Mouse (Mus musculus) CD4-positive naive resting alpha-beta T cell, adult 76 days (primary cell): ENCODE data around the gene Hoxb6. TPM values are rescaled to one million over a fixed set of nuclear protein-coding genes. Genes with fewer than 3 reads are reported as not detected.

Experiments used
- total RNA-seq: library from RNA; stranded (reverse); gene quantifications from one replicate; pipeline ENCODE4 v1.2.4, GENCODE M21; 2023

Hoxb6 gene
- total RNA-seq, result not detected

GRCm38 (mm10) chr11:96291681-96292564 is at the start of gene Hoxb6:
Gene Hoxb6, plus strand, starts transcription at chr11:96292476.

GRCm38 (mm10) chr11:96270996-96271540 is 21.2 kb upstream of the Hoxb6 start, which contains the start of gene Hoxb9:
Gene Hoxb9, plus strand, starts transcription at chr11:96271457.

DNA sequence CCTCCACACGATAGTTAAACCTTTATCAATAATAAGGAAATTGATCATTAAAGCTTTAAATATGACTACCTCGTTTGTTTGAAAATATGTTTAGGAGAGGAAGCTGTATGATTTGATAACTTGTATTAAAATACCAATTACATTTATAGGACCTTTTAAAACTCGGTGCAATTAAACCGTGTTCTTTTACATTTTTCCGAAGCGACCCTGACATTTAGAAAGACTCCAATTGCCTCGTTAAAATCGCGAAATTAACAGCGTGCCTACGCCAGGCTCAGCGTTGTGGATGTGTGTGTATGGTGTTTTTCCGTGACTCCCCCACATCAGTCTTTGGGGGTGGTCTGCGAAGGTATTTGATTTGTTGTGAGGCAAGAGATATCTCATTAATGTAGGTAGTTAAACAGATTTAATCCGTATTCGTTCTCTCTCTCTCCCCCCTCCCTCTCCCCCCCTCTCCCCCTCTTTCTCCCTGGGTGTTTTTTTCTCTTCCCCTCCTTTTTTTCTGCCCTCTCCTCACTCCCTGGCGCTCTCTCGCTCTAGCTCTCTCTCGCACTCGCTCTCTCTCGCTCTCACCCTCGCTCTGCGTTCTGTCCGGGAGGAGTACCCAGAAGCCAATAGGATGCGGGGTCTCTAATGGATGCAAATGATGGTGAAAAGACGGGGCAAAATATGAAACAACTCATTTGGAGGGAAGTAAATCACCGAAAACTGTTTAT is 10.3 kb upstream of the Hoxb6 start, which contains the start of gene Hoxb8:
Gene Hoxb8, plus strand, starts transcription at position 51 of the 716 bp plus-strand sequence.

GRCm38 (mm10) chr11:96285771-96286738 is 6.2 kb upstream of the Hoxb6 start, which contains the start of gene Hoxb7:
Gene Hoxb7, plus strand, starts transcription at chr11:96286623.

DNA sequence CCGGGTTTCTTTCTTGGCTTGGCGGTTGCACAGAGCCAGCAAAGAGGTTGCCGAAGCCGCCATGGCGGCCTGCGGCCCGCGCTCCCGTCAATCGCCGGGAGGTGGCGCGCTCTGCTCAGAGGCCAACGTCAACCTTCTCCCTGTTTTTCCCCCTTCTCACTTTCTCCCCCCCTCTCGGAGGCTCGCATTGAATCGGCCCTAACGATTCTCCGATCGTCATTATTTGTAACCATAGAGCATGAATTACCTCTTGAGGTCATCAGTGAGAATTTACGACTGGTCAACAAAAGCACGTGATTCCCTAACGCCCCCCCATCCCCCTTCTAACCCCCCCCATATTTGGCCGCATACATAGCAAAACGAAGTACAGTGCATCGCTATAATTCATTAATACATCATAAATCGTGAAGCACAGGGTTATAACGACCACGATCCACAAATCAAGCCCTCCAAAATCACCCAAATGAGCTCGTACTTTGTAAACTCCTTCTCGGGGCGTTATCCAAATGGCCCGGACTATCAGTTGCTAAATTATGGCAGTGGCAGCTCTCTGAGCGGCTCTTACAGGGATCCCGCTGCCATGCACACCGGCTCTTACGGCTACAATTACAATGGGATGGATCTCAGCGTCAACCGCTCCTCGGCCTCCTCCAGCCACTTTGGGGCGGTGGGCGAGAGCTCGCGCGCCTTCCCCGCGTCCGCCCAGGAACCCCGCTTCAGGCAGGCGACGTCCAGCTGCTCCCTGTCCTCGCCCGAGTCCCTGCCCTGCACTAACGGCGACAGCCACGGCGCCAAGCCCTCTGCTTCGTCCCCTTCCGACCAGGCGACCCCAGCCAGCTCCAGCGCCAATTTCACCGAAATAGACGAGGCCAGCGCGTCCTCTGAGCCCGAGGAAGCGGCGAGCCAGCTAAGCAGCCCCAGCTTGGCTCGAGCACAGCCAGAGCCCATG is 11.1 kb downstream of the Hoxb6 start, which contains the start of gene Hoxb5:
Gene Hoxb5, plus strand, starts transcription at position 186 of the 949 bp plus-strand sequence.

DNA sequence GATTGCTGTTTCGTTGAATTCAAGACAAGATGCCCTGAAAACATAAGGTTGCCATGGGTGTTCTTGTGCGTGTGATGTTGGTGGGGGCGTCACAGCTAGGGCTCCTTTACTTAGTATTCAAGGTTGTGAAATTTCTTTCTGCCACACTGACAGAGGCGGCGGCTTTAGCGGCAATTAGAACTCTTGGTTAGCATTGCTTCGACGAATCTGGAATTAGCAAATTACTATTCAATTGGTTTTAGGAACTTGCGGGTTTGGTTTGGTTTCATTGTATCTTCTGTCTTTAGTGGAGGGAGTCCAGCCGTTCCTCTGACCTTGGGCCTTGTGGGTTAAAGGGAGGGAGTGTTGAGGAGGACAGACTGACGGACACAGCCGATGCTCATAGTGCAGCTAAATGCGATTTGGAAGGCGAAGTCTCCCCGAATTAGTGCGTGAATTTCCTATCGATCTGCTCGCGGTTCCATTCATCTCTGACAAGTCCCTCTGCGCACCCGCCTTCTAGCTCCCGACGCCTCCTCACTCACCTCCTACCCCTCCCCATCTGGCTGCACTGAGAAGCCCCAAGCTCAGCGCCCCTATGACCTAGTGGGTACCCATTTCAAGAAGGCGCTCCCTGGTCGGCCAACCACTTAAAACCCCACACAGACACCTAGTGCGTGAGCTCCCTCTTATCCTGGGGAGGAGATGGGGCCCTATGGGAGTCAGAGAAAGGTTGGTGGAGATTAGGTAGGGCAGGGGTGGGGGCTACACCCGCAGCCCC is 25.5 kb downstream of the Hoxb6 start, which contains the start of gene Hoxb4:
Gene Hoxb4, plus strand, starts transcription at position 660 of the 760 bp plus-strand sequence.

DNA sequence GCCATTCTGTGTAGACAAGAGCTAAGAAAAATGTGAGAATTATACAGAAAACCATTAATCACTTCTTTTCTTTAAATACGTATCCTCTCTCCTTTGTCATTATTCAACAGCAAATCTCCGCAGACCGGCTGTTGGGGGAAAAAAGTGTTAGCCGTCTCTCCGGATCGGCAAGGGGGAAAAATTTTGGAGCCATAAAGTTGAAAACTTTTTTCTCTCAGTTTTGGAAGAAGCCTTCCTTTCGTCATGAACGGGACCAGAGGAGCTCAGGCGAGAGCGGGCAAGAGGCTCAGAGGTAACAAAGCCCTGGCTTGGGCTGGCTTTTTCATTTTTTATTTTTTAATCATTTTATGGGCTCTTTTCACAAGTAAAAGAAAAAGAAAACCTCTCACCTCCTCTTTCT is 30.9 kb downstream of the Hoxb6 start, which contains the start of gene Hoxb3:
Gene Hoxb3, plus strand, starts transcription at position 173 of the 400 bp plus-strand sequence.

GRCm38 (mm10) chr11:96350341-96350624 is 58.0 kb downstream of the Hoxb6 start, which contains the start of gene Hoxb2:
Gene Hoxb2, plus strand, starts transcription at chr11:96350525.

Other genes with a start within 250 kb of the Hoxb6 start
- gene Ube2z, start 227.1 kb upstream of the Hoxb6 start, total RNA-seq, result 41.9 TPM
- 102 TPM for gene Atp5g1, start 216.8 kb upstream of the Hoxb6 start, total RNA-seq
- not detected for gene Calcoco2, start 180.5 kb upstream of the Hoxb6 start, total RNA-seq
- gene Ttll6, start 158.7 kb upstream of the Hoxb6 start, total RNA-seq, result not detected
- gene Hoxb13, start 98.2 kb upstream of the Hoxb6 start, total RNA-seq, result not detected
- gene Hoxb9, start 21.0 kb upstream of the Hoxb6 start, total RNA-seq, result not detected
- gene Hoxb8, start 10.6 kb upstream of the Hoxb6 start, total RNA-seq, result not detected
- not detected for gene Hoxb7, start 5.9 kb upstream of the Hoxb6 start, total RNA-seq
- gene Hoxb5, start 10.9 kb downstream of the Hoxb6 start, total RNA-seq, result not detected
- gene Hoxb4, start 25.8 kb downstream of the Hoxb6 start, total RNA-seq, result 0.59 TPM
- gene Hoxb3, start 30.9 kb downstream of the Hoxb6 start, total RNA-seq, result not detected
- not detected for gene Hoxb2, start 58.0 kb downstream of the Hoxb6 start, total RNA-seq
- gene Hoxb1, start 73.3 kb downstream of the Hoxb6 start, total RNA-seq, result not detected
- gene Skap1, start 172.1 kb downstream of the Hoxb6 start, total RNA-seq, result 420 TPM